In the genomic region with DNA sequence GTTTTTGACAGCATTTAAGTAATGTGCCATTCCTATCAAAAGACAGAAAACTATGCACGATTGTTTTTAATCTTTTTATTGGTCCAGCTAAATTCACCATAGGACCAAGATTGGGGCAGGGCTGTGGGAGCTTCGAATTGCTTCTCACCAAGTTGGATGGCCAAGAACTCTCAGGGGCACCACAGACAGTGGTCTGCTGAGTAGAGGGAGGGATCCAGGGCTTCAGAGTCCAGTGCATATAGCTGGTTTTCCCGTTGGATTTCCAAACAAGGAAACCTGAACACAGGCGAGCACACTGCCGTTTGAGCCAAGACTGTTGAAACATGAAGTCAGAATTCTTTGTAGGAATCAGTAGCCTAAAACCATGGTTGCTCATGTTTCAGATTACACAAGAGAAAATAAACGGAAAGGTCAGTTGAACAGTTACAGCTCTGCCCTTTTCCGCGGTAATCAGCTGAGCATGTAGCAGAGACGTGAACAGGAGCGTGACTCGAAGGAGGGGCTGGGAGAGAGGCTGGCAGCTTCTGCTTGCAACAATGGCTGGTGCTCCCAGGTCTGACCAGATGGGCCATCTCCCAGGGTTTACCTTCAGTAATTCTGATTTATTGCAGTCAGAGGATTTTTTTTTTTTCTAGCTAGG, we compare ENCODE assay signal across 8 mouse cellular contexts. TPM values are rescaled to one million over a fixed set of nuclear protein-coding genes. Genes with fewer than 3 reads are reported as not detected.
DNase-seq lines count a peak whose midpoint lies in the region; ATAC-seq and TF ChIP-seq lines count a peak whose summit lies in the region.

No protein-coding gene starts in this region.

- H3K9ac ChIP-seq in hindbrain, embryonic 13.5 days, result peak overlapping the region; percentile 13; the same call in 1 of the 2 replicates
- H3K9ac ChIP-seq in liver, embryonic 13.5 days, result no peak overlapping the region
- no peak overlapping the region for H3K9ac ChIP-seq in neural tube, embryonic 12.5 days
- H3K9ac ChIP-seq in forebrain, postnatal 0 days, result no peak overlapping the region
- H3K9ac ChIP-seq in forebrain, embryonic 16.5 days (replicated peaks; ENCODE audit: low read depth, low read length), result no peak overlapping the region

- no peaks in the 10 kb centered on the region for H3K36me3 ChIP-seq in hindbrain, embryonic 13.5 days
- H3K36me3 ChIP-seq in liver, embryonic 13.5 days, result no peaks in the 10 kb centered on the region
- no peaks in the 10 kb centered on the region for H3K36me3 ChIP-seq in neural tube, embryonic 12.5 days
- H3K36me3 ChIP-seq in forebrain, postnatal 0 days (ENCODE audit: insufficient read depth), result no peaks in the 10 kb centered on the region
- H3K36me3 ChIP-seq in forebrain, embryonic 16.5 days (ENCODE audit: control insufficient read depth, insufficient read depth), result no peaks in the 10 kb centered on the region

- peaks cover 5% of the 10 kb centered on the region; the same call in 1 of the 2 replicates for H3K4me1 ChIP-seq in hindbrain, embryonic 13.5 days (replicated peaks)
- no peaks in the 10 kb centered on the region for H3K4me1 ChIP-seq in liver, embryonic 13.5 days (replicated peaks)
- H3K4me1 ChIP-seq in neural tube, embryonic 12.5 days, result no peaks in the 10 kb centered on the region
- no peaks in the 10 kb centered on the region for H3K4me1 ChIP-seq in forebrain, postnatal 0 days (ENCODE audit: insufficient read depth)
- H3K4me1 ChIP-seq in forebrain, embryonic 16.5 days (replicated peaks; ENCODE audit: control insufficient read depth, insufficient read depth, low read length), result no peaks in the 10 kb centered on the region

- peak; percentile 83 for ATAC-seq in hindbrain, embryonic 13.5 days (ENCODE audit: low FRiP score)
- ATAC-seq in liver, embryonic 13.5 days (ENCODE audit: low read depth), result peak; percentile 48; the same call in 1 of the 2 replicates
- peak; percentile 86 for ATAC-seq in neural tube, embryonic 12.5 days (ENCODE audit: low FRiP score, low read depth)
- ATAC-seq in forebrain, postnatal 0 days, result no peak
- no peak for ATAC-seq in forebrain, embryonic 16.5 days

- H3K4me2 ChIP-seq in hindbrain, embryonic 13.5 days, result peak overlapping the region; percentile 35; the same call in 1 of the 2 replicates
- H3K4me2 ChIP-seq in liver, embryonic 13.5 days, result no peak overlapping the region
- 0 out of 2 replicates have a peak overlapping the region, but pooled peaks have one; percentile 28 for H3K4me2 ChIP-seq in neural tube, embryonic 12.5 days (replicated peaks)
- no peak overlapping the region for H3K4me2 ChIP-seq in forebrain, postnatal 0 days (ENCODE audit: low read depth)
- H3K4me2 ChIP-seq in forebrain, embryonic 16.5 days (ENCODE audit: low read length), result no peak overlapping the region

- 50% methylated on average over 11 of the region's 11 CpGs for WGBS in hindbrain, embryonic 13.5 days
- WGBS in liver, embryonic 13.5 days (ENCODE audit: insufficient replicate concordance), result 65% methylated on average over 11 of the region's 11 CpGs
- WGBS in neural tube, embryonic 12.5 days, result 58% methylated on average over 11 of the region's 11 CpGs
- 68% methylated on average over 11 of the region's 11 CpGs for WGBS in forebrain, postnatal 0 days
- 76% methylated on average over 11 of the region's 11 CpGs for WGBS in forebrain, embryonic 16.5 days

- intact Hi-C loops in left cerebral cortex, adult 2 months (cut with DNase I), result no loop called here

- no peak overlapping the region for H3K4me3 ChIP-seq in hindbrain, embryonic 13.5 days
- no peak overlapping the region for H3K4me3 ChIP-seq in liver, embryonic 13.5 days (replicated peaks)
- H3K4me3 ChIP-seq in neural tube, embryonic 12.5 days, result no peak overlapping the region
- H3K4me3 ChIP-seq in forebrain, postnatal 0 days (ENCODE audit: low read depth, low read length), result no peak overlapping the region
- no peak overlapping the region for H3K4me3 ChIP-seq in forebrain, embryonic 16.5 days (replicated peaks; ENCODE audit: low read length)
- H3K4me3 ChIP-seq in left cerebral cortex, adult 2 months, result no peak overlapping the region

- peak; percentile 43 for DNase-seq in adrenal gland, postnatal 25 days
- DNase-seq in embryo, embryonic 9.5 days (ENCODE audit: extremely low spot score), result peak; percentile 15
- no peak for DNase-seq in liver, embryonic 13.5 days
- DNase-seq in forebrain, postnatal 0 days, result no peak
- DNase-seq in left cerebral cortex, adult 2 months (ENCODE audit: extremely low spot score in 1 of 2, low spot score in 2 of 2), result no peak

- H3K27me3 ChIP-seq in hindbrain, embryonic 13.5 days, result no peaks in the 10 kb centered on the region
- H3K27me3 ChIP-seq in liver, embryonic 13.5 days, result no peaks in the 10 kb centered on the region
- H3K27me3 ChIP-seq in neural tube, embryonic 12.5 days (replicated peaks), result no peaks in the 10 kb centered on the region
- H3K27me3 ChIP-seq in forebrain, postnatal 0 days (ENCODE audit: insufficient read depth, low read length), result no peaks in the 10 kb centered on the region
- no peaks in the 10 kb centered on the region for H3K27me3 ChIP-seq in forebrain, embryonic 16.5 days (replicated peaks; ENCODE audit: control insufficient read depth, insufficient read depth, low read length)

- H3K27ac ChIP-seq in hindbrain, embryonic 13.5 days, result peak overlapping the region; percentile 70
- no peak overlapping the region for H3K27ac ChIP-seq in liver, embryonic 13.5 days
- H3K27ac ChIP-seq in neural tube, embryonic 12.5 days, result no peak overlapping the region
- H3K27ac ChIP-seq in forebrain, postnatal 0 days (ENCODE audit: low read depth, low read length), result no peak overlapping the region
- no peak overlapping the region for H3K27ac ChIP-seq in forebrain, embryonic 16.5 days (ENCODE audit: low read length)
- H3K27ac ChIP-seq in left cerebral cortex, adult 2 months, result no peak overlapping the region

- H3K9me3 ChIP-seq in hindbrain, embryonic 13.5 days, result no peaks in the 10 kb centered on the region
- no peaks in the 10 kb centered on the region for H3K9me3 ChIP-seq in liver, embryonic 13.5 days (replicated peaks)
- no peaks in the 10 kb centered on the region for H3K9me3 ChIP-seq in neural tube, embryonic 12.5 days
- no peaks in the 10 kb centered on the region for H3K9me3 ChIP-seq in forebrain, postnatal 0 days (ENCODE audit: low read length)
- no peaks in the 10 kb centered on the region for H3K9me3 ChIP-seq in forebrain, embryonic 16.5 days (ENCODE audit: control insufficient read depth, low read length)

- no peak for TF ChIP-seq CTCF in forebrain, postnatal 0 days (IDR thresholded peaks at IDR 0.05; ENCODE audit: low read depth)
- no peak for TF ChIP-seq CTCF in left cerebral cortex, adult 2 months (IDR thresholded peaks at IDR 0.05)

RNA-seq across cellular contexts. Expression of gene Gbe1, which starts 38.0 kb away (rescaled TPM):
- 60.7 and 80.2 TPM in 2 replicates for total RNA-seq in adrenal gland, postnatal 25 days (2021)
- 11.2 and 13.7 TPM in 2 replicates for polyA plus RNA-seq in hindbrain, embryonic 13.5 days (2015; fragmentation: Nextera tagmentation; extraction: Ambion mirVana)
- polyA plus RNA-seq in liver, embryonic 13.5 days (2015; fragmentation: Nextera tagmentation; extraction: Ambion mirVana), result 6.3 and 8.1 TPM in 2 replicates
- polyA plus RNA-seq in neural tube, embryonic 12.5 days (2016; fragmentation: Nextera tagmentation; extraction: Ambion mirVana), result 11.2 and 12.4 TPM in 2 replicates
- total RNA-seq in forebrain, postnatal 0 days (2014; rRNA removed), result 13.8 and 22.3 TPM in 2 replicates
- 16.6 and 19.2 TPM in 2 replicates for polyA plus RNA-seq in forebrain, postnatal 0 days (2015; fragmentation: Nextera tagmentation; extraction: Ambion mirVana)
- polyA plus RNA-seq in forebrain, embryonic 16.5 days (2015; fragmentation: Nextera tagmentation; extraction: Ambion mirVana), result 10.3 and 11.8 TPM in 2 replicates
- 1 to 10 TPM; 8.4 to 8.6 TPM for total RNA-seq in left cerebral cortex, adult 2 months (2021)

Comparison
In these comparisons a context has a peak if more than half of its experiments do, and no peak if none do; other contexts are left out.
1. DNase-seq: peak in adrenal gland, postnatal 25 days (single experiment) and embryo, embryonic 9.5 days (single experiment); none in liver, embryonic 13.5 days (single experiment), forebrain, postnatal 0 days (single experiment) and left cerebral cortex, adult 2 months (0 of 2).
2. ATAC-seq: peak in hindbrain, embryonic 13.5 days (single experiment), liver, embryonic 13.5 days (single experiment) and neural tube, embryonic 12.5 days (single experiment); none in forebrain, postnatal 0 days (single experiment) and forebrain, embryonic 16.5 days (single experiment).
3. H3K4me2 ChIP-seq: peak in hindbrain, embryonic 13.5 days (single experiment) and neural tube, embryonic 12.5 days (single experiment); none in liver, embryonic 13.5 days (single experiment), forebrain, postnatal 0 days (single experiment) and forebrain, embryonic 16.5 days (single experiment).